13 mouse cellular contexts compared by ENCODE assay signal in the genomic region with DNA sequence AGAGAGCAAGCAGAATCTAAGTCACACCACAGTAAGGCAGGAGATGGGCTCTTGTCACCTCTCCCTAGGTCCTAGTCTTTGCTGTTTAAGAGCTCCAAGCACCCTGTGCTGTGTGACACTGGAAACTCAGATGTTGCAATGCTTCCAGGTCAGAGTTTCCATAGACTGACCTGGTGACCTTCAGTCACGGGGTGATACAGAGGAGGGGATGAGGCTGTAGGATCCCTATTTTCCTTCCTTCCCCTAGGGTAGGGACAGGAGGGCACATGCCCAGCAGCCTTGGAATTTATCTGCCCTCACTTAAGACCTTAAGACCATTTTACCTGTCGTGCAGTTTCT. TPM values are rescaled to one million over a fixed set of nuclear protein-coding genes. Genes with fewer than 3 reads are reported as not detected.
DNase-seq lines count a peak whose midpoint lies in the region; ATAC-seq lines count a peak whose summit lies in the region.
"Had no signal": no experiment of that assay in that cellular context is flagged by ENCODE, and none has a peak within 500 bp of the region (broad histone marks: within the 10 kb centered on the region; RNA-seq: fewer than 3 reads in every experiment).

No protein-coding gene starts in this region.

- WGBS in forebrain, embryonic 13.5 days = 83% methylated on average over 2 of the region's 2 CpGs
- 81% methylated on average over 2 of the region's 2 CpGs for WGBS in forebrain, embryonic 14.5 days
- WGBS in neural tube, embryonic 13.5 days = 78% methylated on average over 2 of the region's 2 CpGs
- 79% methylated on average over 2 of the region's 2 CpGs for WGBS in neural tube, embryonic 15.5 days
- WGBS in liver, embryonic 12.5 days (ENCODE audit: insufficient replicate concordance) = 48% methylated on average over 2 of the region's 2 CpGs

- H3K9ac ChIP-seq in forebrain, embryonic 13.5 days = no peak overlapping the region
- no peak overlapping the region for H3K9ac ChIP-seq in forebrain, embryonic 14.5 days (ENCODE audit: low read length)
- H3K9ac ChIP-seq in neural tube, embryonic 13.5 days = no peak overlapping the region
- H3K9ac ChIP-seq in neural tube, embryonic 15.5 days (replicated peaks) = no peak overlapping the region
- no peak overlapping the region for H3K9ac ChIP-seq in liver, embryonic 12.5 days
- H3K9ac ChIP-seq: limb, embryonic 13.5 days had no signal

- no peak overlapping the region for H3K4me2 ChIP-seq in forebrain, embryonic 13.5 days
- H3K4me2 ChIP-seq in forebrain, embryonic 14.5 days (ENCODE audit: low read length) = no peak overlapping the region
- H3K4me2 ChIP-seq in neural tube, embryonic 13.5 days = no peak overlapping the region
- H3K4me2 ChIP-seq in neural tube, embryonic 15.5 days = no peak overlapping the region
- no peak overlapping the region for H3K4me2 ChIP-seq in liver, embryonic 12.5 days

- H3K4me3 ChIP-seq in forebrain, embryonic 13.5 days = no peak overlapping the region
- H3K4me3 ChIP-seq in forebrain, embryonic 14.5 days (ENCODE audit: low read depth, low read length) = no peak overlapping the region
- H3K4me3 ChIP-seq in neural tube, embryonic 13.5 days = no peak overlapping the region
- no peak overlapping the region for H3K4me3 ChIP-seq in neural tube, embryonic 15.5 days (replicated peaks)
- H3K4me3 ChIP-seq in liver, embryonic 12.5 days = no peak overlapping the region
- H3K4me3 ChIP-seq: limb, embryonic 13.5 days had no signal

- 0 out of 2 replicates have a peak, but pooled peaks cover 4% of the 10 kb centered on the region for H3K27me3 ChIP-seq in forebrain, embryonic 13.5 days
- H3K27me3 ChIP-seq in forebrain, embryonic 14.5 days (replicated peaks; ENCODE audit: control insufficient read depth, insufficient read depth, low read length) = no peaks in the 10 kb centered on the region
- H3K27me3 ChIP-seq in neural tube, embryonic 13.5 days = no peaks in the 10 kb centered on the region
- no peaks in the 10 kb centered on the region for H3K27me3 ChIP-seq in neural tube, embryonic 15.5 days (replicated peaks)
- H3K27me3 ChIP-seq in liver, embryonic 12.5 days (replicated peaks) = peaks cover 28% of the 10 kb centered on the region; the same call in 1 of the 2 replicates
- H3K27me3 ChIP-seq: limb, embryonic 13.5 days had no signal

- no peak for DNase-seq in forebrain, embryonic 14.5 days (ENCODE audit: low spot score)
- no peak for DNase-seq in adipocyte (ENCODE audit: low spot score)
- DNase-seq in kidney, adult 18-20 months = no peak
- no peak for DNase-seq in cerebellum, adult 9-10 months
- DNase-seq: adrenal gland, postnatal 10 days; thymus, adult 2 months had no signal

- 0 out of 2 replicates have a peak, but pooled peaks have one; percentile 7 for ATAC-seq in forebrain, embryonic 13.5 days
- ATAC-seq in forebrain, embryonic 14.5 days = no peak
- ATAC-seq in neural tube, embryonic 13.5 days (ENCODE audit: low read depth) = no peak
- no peak for ATAC-seq in neural tube, embryonic 15.5 days (ENCODE audit: low FRiP score)
- ATAC-seq in liver, embryonic 12.5 days = peak; percentile 59

- H3K9me3 ChIP-seq in forebrain, embryonic 13.5 days (replicated peaks) = no peaks in the 10 kb centered on the region
- H3K9me3 ChIP-seq in forebrain, embryonic 14.5 days (replicated peaks; ENCODE audit: control insufficient read depth, low read length) = no peaks in the 10 kb centered on the region
- no peaks in the 10 kb centered on the region for H3K9me3 ChIP-seq in neural tube, embryonic 13.5 days
- no peaks in the 10 kb centered on the region for H3K9me3 ChIP-seq in neural tube, embryonic 15.5 days (replicated peaks)
- no peaks in the 10 kb centered on the region for H3K9me3 ChIP-seq in liver, embryonic 12.5 days (replicated peaks)
- H3K9me3 ChIP-seq: limb, embryonic 13.5 days had no signal

- H3K36me3 ChIP-seq in forebrain, embryonic 13.5 days (ENCODE audit: poor library complexity, severe bottlenecking) = no peaks in the 10 kb centered on the region
- H3K36me3 ChIP-seq in forebrain, embryonic 14.5 days (ENCODE audit: control insufficient read depth, insufficient read depth, low read length) = no peaks in the 10 kb centered on the region
- H3K36me3 ChIP-seq in neural tube, embryonic 13.5 days = no peaks in the 10 kb centered on the region
- no peaks in the 10 kb centered on the region for H3K36me3 ChIP-seq in neural tube, embryonic 15.5 days
- H3K36me3 ChIP-seq in liver, embryonic 12.5 days = no peaks in the 10 kb centered on the region
- H3K36me3 ChIP-seq: limb, embryonic 13.5 days had no signal

- H3K4me1 ChIP-seq in forebrain, embryonic 13.5 days = peaks cover 33% of the 10 kb centered on the region
- H3K4me1 ChIP-seq in forebrain, embryonic 14.5 days (ENCODE audit: control insufficient read depth, insufficient read depth, low read length) = peaks cover 19% of the 10 kb centered on the region
- H3K4me1 ChIP-seq in neural tube, embryonic 13.5 days (replicated peaks) = peaks cover 35% of the 10 kb centered on the region
- peaks cover 33% of the 10 kb centered on the region for H3K4me1 ChIP-seq in neural tube, embryonic 15.5 days
- H3K4me1 ChIP-seq in liver, embryonic 12.5 days = peaks cover 18% of the 10 kb centered on the region; the same call in 1 of the 2 replicates

- H3K27ac ChIP-seq in forebrain, embryonic 13.5 days = no peak overlapping the region
- H3K27ac ChIP-seq in forebrain, embryonic 14.5 days (ENCODE audit: low read depth, low read length) = no peak overlapping the region
- 0 out of 2 replicates have a peak overlapping the region, but pooled peaks have one; percentile 23 for H3K27ac ChIP-seq in neural tube, embryonic 13.5 days (replicated peaks)
- H3K27ac ChIP-seq in neural tube, embryonic 15.5 days (replicated peaks) = no peak overlapping the region
- H3K27ac ChIP-seq in liver, embryonic 12.5 days = no peak overlapping the region
- H3K27ac ChIP-seq: limb, embryonic 13.5 days had no signal

RNA-seq across cellular contexts. Expression of a gene that starts 27.4 kb away (rescaled TPM):
- polyA plus RNA-seq in forebrain, embryonic 13.5 days (2015; fragmentation: Nextera tagmentation; extraction: Ambion mirVana) = not detected in 2 replicates
- not detected in 2 replicates for polyA plus RNA-seq in forebrain, embryonic 14.5 days (2014; fragmentation: Nextera tagmentation; extraction: Ambion mirVana)
- polyA plus RNA-seq in neural tube, embryonic 13.5 days (2015; fragmentation: Nextera tagmentation; extraction: Ambion mirVana) = not detected in 2 replicates
- 6.3 TPM in 1 of 2 replicates, not detected in the other for polyA plus RNA-seq in neural tube, embryonic 15.5 days (2015; fragmentation: Nextera tagmentation; extraction: Ambion mirVana)
- not detected in 2 replicates for polyA plus RNA-seq in liver, embryonic 12.5 days (2016; fragmentation: Nextera tagmentation; extraction: Ambion mirVana)
- polyA plus RNA-seq: midbrain, postnatal 0 days; neural tube, embryonic 14.5 days had no signal

RNA-seq across cellular contexts. Expression of a gene that starts 46.0 kb away (rescaled TPM):
- polyA plus RNA-seq in forebrain, embryonic 13.5 days (2015; fragmentation: Nextera tagmentation; extraction: Ambion mirVana) = 222 and 225 TPM in 2 replicates
- polyA plus RNA-seq in forebrain, embryonic 14.5 days (2014; fragmentation: Nextera tagmentation; extraction: Ambion mirVana) = 195 and 244 TPM in 2 replicates
- polyA plus RNA-seq in neural tube, embryonic 13.5 days (2015; fragmentation: Nextera tagmentation; extraction: Ambion mirVana) = 254 and 286 TPM in 2 replicates
- polyA plus RNA-seq in neural tube, embryonic 15.5 days (2015; fragmentation: Nextera tagmentation; extraction: Ambion mirVana) = 222 and 263 TPM in 2 replicates
- polyA plus RNA-seq in liver, embryonic 12.5 days (2016; fragmentation: Nextera tagmentation; extraction: Ambion mirVana) = 121 and 124 TPM in 2 replicates

Comparison
In these comparisons a context has a peak if more than half of its experiments do, and no peak if none do; other contexts are left out.
1. ATAC-seq: peak in forebrain, embryonic 13.5 days (single experiment) and liver, embryonic 12.5 days (single experiment); none in forebrain, embryonic 14.5 days (single experiment), neural tube, embryonic 13.5 days (single experiment) and neural tube, embryonic 15.5 days (single experiment).